Mouse (Mus musculus) stomach, embryonic 14.5 days (tissue): ENCODE results near the gene Crtc3. TPM values are rescaled to one million over a fixed set of nuclear protein-coding genes. Genes with fewer than 3 reads are reported as not detected.

Experiments used
- ATAC-seq: fragments of 200-750 bp; cut with Nextera tagmentation; 2 replicates; pipeline ENCODE4 v1.8.0; 2017; ENCODE audit warnings: low read depth, moderate TSS enrichment; ENCODE audit not compliant: insufficient number of reproducible peaks, insufficient read depth, low FRiP score
- H3K27ac ChIP-seq: fragments of 300-500 bp; sonication (generic); 2 replicates; pipeline ENCODE4 v1.5.1; 2014; ENCODE audit warnings: mild to moderate bottlenecking, low read length, moderate library complexity, mixed read lengths
- H3K27me3 ChIP-seq: fragments of 300-500 bp; sonication (generic); 2 replicates; pipeline ENCODE4 v1.6.1; 2014; ENCODE audit warnings: low read length, control low read depth, mixed read lengths; ENCODE audit not compliant: control insufficient read depth, insufficient read depth
- H3K36me3 ChIP-seq: fragments of 300-500 bp; sonication (generic); 2 replicates; pipeline ENCODE4 v1.6.1; 2014; ENCODE audit warnings: mild to moderate bottlenecking, control low read depth, low read length, moderate library complexity, mixed read lengths; ENCODE audit not compliant: control insufficient read depth, insufficient read depth
- H3K4me1 ChIP-seq: fragments of 300-500 bp; sonication (generic); 2 replicates; pipeline ENCODE4 v1.6.1; 2014; ENCODE audit warnings: low read length, control low read depth, mixed read lengths; ENCODE audit not compliant: control insufficient read depth, insufficient read depth
- H3K4me2 ChIP-seq: fragments of 300-500 bp; sonication (generic); replicated peaks from 2 replicates; pipeline ENCODE4 v1.6.1; 2014; ENCODE audit warnings: low read depth, low read length, control low read depth
- H3K4me3 ChIP-seq: fragments of 300-500 bp; sonication (generic); 2 replicates; pipeline ENCODE4 v1.5.1; 2014; ENCODE audit warnings: low read depth, low read length, control low read depth
- H3K9ac ChIP-seq: fragments of 300-500 bp; sonication (generic); replicated peaks from 2 replicates; pipeline ENCODE4 v1.6.1; 2014; ENCODE audit warnings: low read depth, mild to moderate bottlenecking, control low read depth, low read length, moderate library complexity, mixed read lengths
- H3K9me3 ChIP-seq: fragments of 300-500 bp; sonication (generic); 2 replicates; pipeline ENCODE4 v1.6.1; 2016; ENCODE audit warnings: low read depth, low read length, control low read depth; ENCODE audit not compliant: control insufficient read depth
- WGBS: fragments of 180-500 bp; shearing (Covaris S2); extraction: QIAGEN DNeasy Blood & Tissue Kit; methylation state at CpG from one replicate; pipeline ENCODE4 v1.1.7; 2014; 5-methylcytosine and 5-hydroxymethylcytosine counted together
- polyA plus RNA-seq: library from polyadenylated mRNA; unstranded; fragments of >200 nt; fragmentation: Nextera tagmentation; extraction: Ambion mirVana; gene quantifications from 2 replicates; pipeline ENCODE4 v1.2.1, GENCODE M21; 2014

Gene Crtc3
- polyA plus RNA-seq, 1 experiment from 2014 or later = 29.3 TPM

DNA sequence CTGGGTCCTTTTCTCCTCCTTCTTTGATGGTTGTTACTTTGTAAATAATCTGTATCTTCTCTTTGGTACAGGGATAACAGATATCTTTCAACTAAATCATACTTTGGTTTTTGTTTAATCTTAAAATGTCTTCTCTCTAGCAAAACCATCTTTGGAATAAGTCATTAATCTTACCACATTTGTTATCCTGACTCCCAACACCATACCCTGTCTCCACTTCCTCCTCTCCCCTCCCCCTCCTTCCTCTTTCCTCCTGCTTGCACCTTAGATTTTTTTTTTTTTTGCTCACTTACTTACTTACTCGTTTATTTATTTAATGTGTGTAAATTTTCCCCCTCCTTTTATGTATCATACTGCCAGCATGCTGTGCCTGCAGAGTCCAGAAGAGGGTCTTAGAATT is 7.7 kb upstream of the Crtc3 start:
- no peak overlapping the region for H3K9ac ChIP-seq
- no peaks in the 10 kb centered on the region for H3K36me3 ChIP-seq
- no peak overlapping the region for H3K4me2 ChIP-seq
- WGBS = 41% methylated on average over 1 of the region's 1 CpGs
- no peak overlapping the region for H3K27ac ChIP-seq
- H3K4me1 ChIP-seq = no peaks in the 10 kb centered on the region
- H3K4me3 ChIP-seq = no peak overlapping the region
- no peaks in the 10 kb centered on the region for H3K9me3 ChIP-seq
- no peaks in the 10 kb centered on the region for H3K27me3 ChIP-seq
- ATAC-seq = no peak

DNA sequence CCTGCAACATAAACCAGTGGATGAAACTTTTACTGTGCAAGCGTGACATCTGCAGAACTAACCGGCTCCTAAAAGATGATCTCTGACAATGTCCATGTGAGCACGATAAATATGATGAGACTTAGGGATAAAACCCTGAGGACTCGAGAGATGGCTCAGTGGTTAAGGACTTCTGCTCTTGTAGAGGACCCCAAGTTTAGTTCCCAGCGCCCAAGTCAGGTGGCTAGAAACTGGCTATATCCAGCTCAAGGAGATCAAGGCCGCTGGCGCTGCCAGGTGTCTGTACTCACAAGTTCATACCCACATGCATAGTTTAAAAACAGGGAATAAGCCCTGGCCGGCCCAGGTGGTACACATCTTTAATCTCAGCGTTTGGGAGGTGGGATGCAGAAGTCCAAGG is 3.8 kb upstream of the Crtc3 start:
- Histone ChIP-seq H3K27me3 (no peaks in the 10 kb centered on the region), H3K9me3 (no peaks in the 10 kb centered on the region), H3K36me3 (no peaks in the 10 kb centered on the region), H3K9ac (no peak overlapping the region), H3K27ac (no peak overlapping the region), H3K4me2 (no peak overlapping the region), H3K4me1 (peaks cover 5% of the 10 kb centered on the region; the same call in 1 of the 2 replicates), H3K4me3 (no peak overlapping the region)
- no peak for ATAC-seq
- 85% methylated on average over 9 of the region's 9 CpGs for WGBS

DNA sequence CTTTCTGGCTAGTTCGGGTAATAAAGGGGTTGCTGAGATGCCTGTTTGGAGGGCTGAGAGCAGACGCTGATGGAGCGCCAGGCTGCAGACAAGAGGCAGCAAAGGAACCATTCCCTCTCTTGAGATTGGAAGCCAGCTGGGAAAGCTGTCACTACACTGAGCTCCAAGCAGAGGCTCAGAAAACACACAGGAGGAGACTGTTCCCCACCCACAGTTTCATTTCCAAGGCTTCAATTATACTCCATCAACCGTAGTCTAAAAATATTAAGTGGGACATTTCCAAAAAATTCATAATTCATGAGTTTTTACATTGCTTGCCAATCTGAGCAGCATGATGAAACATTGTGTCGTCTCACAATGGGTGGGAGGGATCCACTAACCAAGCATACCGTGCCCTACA is 2.5 kb upstream of the Crtc3 start:
- Histone ChIP-seq H3K27me3 (no peaks in the 10 kb centered on the region), H3K9ac (no peak overlapping the region), H3K27ac (no peak overlapping the region), H3K9me3 (no peaks in the 10 kb centered on the region), H3K4me2 (no peak overlapping the region), H3K36me3 (no peaks in the 10 kb centered on the region), H3K4me1 (peaks cover 8% of the 10 kb centered on the region; the same call in 1 of the 2 replicates), H3K4me3 (no peak overlapping the region)
- 66% methylated on average over 6 of the region's 6 CpGs for WGBS
- ATAC-seq = no peak

DNA sequence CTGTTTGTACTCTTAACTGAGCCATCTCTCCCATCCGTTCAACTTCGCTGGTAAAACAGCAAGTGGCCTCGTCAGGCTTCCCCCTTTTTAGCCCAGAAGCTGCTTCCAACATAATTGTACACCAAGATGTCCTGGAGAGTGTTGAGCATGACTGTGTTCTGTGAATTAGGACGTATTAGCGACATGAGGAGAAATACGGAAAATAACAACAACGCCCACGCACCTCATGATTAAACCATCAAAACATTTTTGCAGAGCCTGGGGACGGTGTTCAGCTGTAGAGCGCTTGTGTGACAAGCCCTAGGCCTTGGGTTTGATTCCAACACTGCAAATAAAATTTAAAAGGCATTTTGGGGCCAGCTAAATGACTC is 529 bp upstream of the Crtc3 start:
- no peak for ATAC-seq
- H3K9ac ChIP-seq = peak overlapping the region; percentile 95; the same call in 1 of the 2 replicates
- H3K9me3 ChIP-seq = no peaks in the 10 kb centered on the region
- peak overlapping the region; percentile 77 for H3K4me3 ChIP-seq
- H3K36me3 ChIP-seq = no peaks in the 10 kb centered on the region
- H3K4me1 ChIP-seq = peaks cover 10% of the 10 kb centered on the region; the same call in 1 of the 2 replicates
- H3K27me3 ChIP-seq = no peaks in the 10 kb centered on the region
- H3K27ac ChIP-seq = peak overlapping the region; percentile 93
- WGBS = 30% methylated on average over 10 of the region's 10 CpGs
- peak overlapping the region; percentile 66 for H3K4me2 ChIP-seq

DNA sequence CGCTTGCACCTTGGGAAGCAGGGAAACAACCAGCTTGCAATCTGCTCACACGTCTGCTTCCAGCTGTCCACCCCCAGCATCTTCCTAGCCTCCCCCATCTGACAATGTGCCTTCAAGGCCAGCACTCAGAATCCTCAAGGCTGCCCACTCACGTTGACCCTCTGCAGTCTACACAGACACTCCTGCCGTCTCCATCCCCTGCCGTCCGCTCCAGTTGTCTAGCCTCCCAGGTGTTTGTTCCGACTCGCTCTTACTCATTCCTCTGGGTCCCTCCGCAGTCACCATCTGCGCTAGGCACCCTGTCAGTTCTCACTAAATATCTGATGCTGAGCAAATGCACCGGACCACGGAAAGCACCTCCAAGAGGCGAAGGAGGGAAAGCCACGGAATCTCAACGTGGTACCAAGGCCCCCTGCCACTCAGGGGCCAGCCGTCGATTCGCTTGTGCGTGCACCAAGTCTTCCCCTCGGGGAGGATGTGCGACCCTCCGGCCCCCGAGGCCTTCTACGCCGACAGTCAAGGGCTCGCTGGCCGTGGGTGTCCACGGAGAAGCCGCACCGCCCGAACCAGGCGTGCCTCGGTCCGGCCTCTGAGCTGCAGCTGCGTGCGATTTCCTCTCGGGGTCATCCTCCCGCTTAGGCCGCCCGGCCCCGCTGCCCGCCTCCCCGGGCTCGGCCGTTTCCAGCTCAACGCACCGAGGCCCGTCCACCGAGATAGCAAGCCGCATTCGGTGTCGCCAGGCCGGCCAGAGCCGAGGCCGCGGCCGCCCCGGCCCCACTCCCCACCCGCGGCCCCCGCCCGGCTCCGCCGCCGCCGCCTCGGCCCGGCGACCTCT is 739 bp downstream of the Crtc3 start:
- no peaks in the 10 kb centered on the region for H3K36me3 ChIP-seq
- 1% methylated on average over 69 of the region's 69 CpGs for WGBS
- H3K9ac ChIP-seq = peak overlapping the region; percentile 95
- H3K4me1 ChIP-seq = peaks cover 12% of the 10 kb centered on the region; the same call in 1 of the 2 replicates
- peak overlapping the region; percentile 66 for H3K4me2 ChIP-seq
- peak; percentile 43; the same call in 1 of the 2 replicates for ATAC-seq
- peak overlapping the region; percentile 93 for H3K27ac ChIP-seq
- peak overlapping the region; percentile 77 for H3K4me3 ChIP-seq
- no peaks in the 10 kb centered on the region for H3K9me3 ChIP-seq
- H3K27me3 ChIP-seq = no peaks in the 10 kb centered on the region

DNA sequence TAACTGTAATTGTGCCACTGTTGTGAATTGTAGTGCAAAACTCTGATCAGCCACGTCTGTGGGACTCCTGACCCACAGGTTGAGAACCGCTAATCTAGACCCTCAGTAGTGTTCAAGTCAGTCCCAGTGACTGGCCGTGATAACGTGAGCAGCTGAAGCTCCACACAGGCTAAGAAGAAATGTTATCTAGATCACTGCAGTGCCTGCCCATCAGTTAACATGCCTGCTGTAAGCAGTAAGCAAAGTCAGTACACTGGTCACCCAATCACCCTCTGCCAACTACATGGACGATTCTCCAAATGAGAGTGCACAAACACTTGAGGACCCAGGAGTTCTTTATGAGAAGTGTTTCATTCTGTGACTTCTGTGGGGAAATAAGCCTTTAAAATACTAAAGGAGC is 3.0 kb downstream of the Crtc3 start:
- Histone ChIP-seq H3K4me1 (peaks cover 21% of the 10 kb centered on the region; the same call in 1 of the 2 replicates), H3K27ac (no peak overlapping the region), H3K9me3 (no peaks in the 10 kb centered on the region), H3K4me3 (no peak overlapping the region), H3K4me2 (no peak overlapping the region), H3K36me3 (no peaks in the 10 kb centered on the region), H3K9ac (no peak overlapping the region), H3K27me3 (no peaks in the 10 kb centered on the region)
- 82% methylated on average over 5 of the region's 5 CpGs for WGBS
- ATAC-seq = no peak

DNA sequence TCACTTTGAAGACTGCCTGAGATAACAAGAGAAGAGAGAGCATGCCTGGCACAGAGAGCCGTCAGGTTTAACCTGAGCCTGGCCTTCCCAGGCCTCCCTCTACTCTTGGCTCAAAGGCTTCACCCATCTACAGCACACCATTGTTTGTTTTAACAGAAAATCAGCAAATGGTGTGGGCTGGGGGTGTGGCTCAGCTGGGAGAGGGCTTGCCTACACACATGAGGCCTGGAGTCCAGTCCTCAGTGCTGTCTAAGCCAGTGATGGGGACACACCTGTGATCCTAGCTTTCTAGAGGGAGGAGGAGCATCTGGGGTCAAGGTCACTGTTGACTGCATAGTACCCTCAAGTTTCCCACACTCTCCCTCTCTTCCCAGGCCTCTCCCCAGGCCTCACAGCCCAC is 6.0 kb downstream of the Crtc3 start:
- peaks cover 24% of the 10 kb centered on the region; the same call in 1 of the 2 replicates for H3K4me1 ChIP-seq
- H3K4me3 ChIP-seq = no peak overlapping the region
- no peaks in the 10 kb centered on the region for H3K9me3 ChIP-seq
- no peak overlapping the region for H3K4me2 ChIP-seq
- H3K27me3 ChIP-seq = no peaks in the 10 kb centered on the region
- no peak for ATAC-seq
- no peak overlapping the region for H3K9ac ChIP-seq
- H3K27ac ChIP-seq = no peak overlapping the region
- H3K36me3 ChIP-seq = no peaks in the 10 kb centered on the region
- 29% methylated on average over 1 of the region's 1 CpGs for WGBS

DNA sequence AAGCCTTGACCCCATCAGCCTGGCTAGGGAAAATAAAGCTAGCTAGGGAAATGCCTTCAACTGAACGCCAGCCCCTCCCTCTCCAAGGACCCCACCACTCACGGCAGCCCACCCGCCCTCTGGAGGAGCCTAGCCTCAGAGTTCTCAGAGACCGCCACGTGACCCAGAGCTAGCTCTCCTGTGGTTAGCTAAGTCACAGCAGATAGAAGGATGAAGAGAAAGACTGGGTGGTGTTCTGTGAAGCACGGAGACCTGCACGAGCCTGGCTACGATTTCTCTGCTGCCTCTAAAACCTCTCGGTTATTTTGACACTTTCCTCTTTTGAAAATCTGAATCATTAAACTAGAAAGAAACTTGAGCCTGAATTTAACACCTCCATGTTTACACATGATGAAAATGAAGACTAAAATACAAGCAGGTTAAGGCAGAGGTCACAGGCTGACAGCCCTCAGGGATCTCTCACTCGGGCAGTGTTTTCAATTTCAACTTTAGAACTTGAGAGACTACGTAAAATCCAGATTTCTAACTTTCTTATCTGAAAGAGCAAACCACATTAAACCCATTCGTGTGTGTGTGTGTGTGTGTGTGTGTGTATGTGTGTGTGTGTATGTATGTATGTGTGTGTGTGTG is 8.3 kb downstream of the Crtc3 start:
- Histone ChIP-seq H3K4me2 (no peak overlapping the region), H3K9me3 (no peaks in the 10 kb centered on the region), H3K27ac (no peak overlapping the region; the same call in 1 of the 2 replicates), H3K4me3 (no peak overlapping the region), H3K4me1 (peaks cover 19% of the 10 kb centered on the region; the same call in 1 of the 2 replicates), H3K27me3 (no peaks in the 10 kb centered on the region), H3K9ac (no peak overlapping the region), H3K36me3 (no peaks in the 10 kb centered on the region; the same call in 1 of the 2 replicates)
- no peak for ATAC-seq
- 18% methylated on average over 12 of the region's 12 CpGs for whole genome bisulfite sequencing
